Mouse (Mus musculus): ENCODE data around the gene Vps13c. TPM values are rescaled to one million over a fixed set of nuclear protein-coding genes. Genes with fewer than 3 reads are reported as not detected.

The Vps13c gene
- polyA plus RNA-seq, 1 experiment from 2014 or later: 5.9 TPM

- WGBS: 57% methylated on average over 7 of the region's 7 CpGs
- H3K9me3 ChIP-seq (replicated peaks; ENCODE audit: control insufficient read depth, low read length): no peaks in the 10 kb centered on the region
- no peaks in the 10 kb centered on the region for H3K27me3 ChIP-seq (ENCODE audit: control insufficient read depth, insufficient read depth, low read length)
- no peaks in the 10 kb centered on the region for H3K4me1 ChIP-seq (ENCODE audit: control insufficient read depth, insufficient read depth, low read length)
- H3K4me2 ChIP-seq (ENCODE audit: low read depth, low read length): no peak overlapping the region
- H3K36me3 ChIP-seq (ENCODE audit: control insufficient read depth, insufficient read depth, low read length): no peaks in the 10 kb centered on the region
- peak; percentile 69; the same call in 1 of the 2 replicates for ATAC-seq (ENCODE audit: insufficient read depth, low FRiP score)
- no peak overlapping the region for H3K9ac ChIP-seq (ENCODE audit: low read length)
- H3K27ac ChIP-seq (ENCODE audit: low read length): no peak overlapping the region
- H3K4me3 ChIP-seq (replicated peaks; ENCODE audit: low read length): no peak overlapping the region
Measured at GRCm38 (mm10) chr9:67930629-67931028, 90.4 kb downstream of the Vps13c start.

- 83% methylated on average over 2 of the region's 2 CpGs for WGBS
- no peak overlapping the region for H3K27ac ChIP-seq (ENCODE audit: low read length)
- H3K9ac ChIP-seq (ENCODE audit: low read length): no peak overlapping the region
- no peak overlapping the region for H3K4me3 ChIP-seq (replicated peaks; ENCODE audit: low read length)
- H3K27me3 ChIP-seq (ENCODE audit: control insufficient read depth, insufficient read depth, low read length): no peaks in the 10 kb centered on the region
- ATAC-seq (ENCODE audit: insufficient read depth, low FRiP score): no peak
- H3K9me3 ChIP-seq (replicated peaks; ENCODE audit: control insufficient read depth, low read length): no peaks in the 10 kb centered on the region
- H3K4me1 ChIP-seq (ENCODE audit: control insufficient read depth, insufficient read depth, low read length): no peaks in the 10 kb centered on the region
- 0 out of 2 replicates have a peak, but pooled peaks cover 3% of the 10 kb centered on the region for H3K36me3 ChIP-seq (ENCODE audit: control insufficient read depth, insufficient read depth, low read length)
- no peak overlapping the region for H3K4me2 ChIP-seq (ENCODE audit: low read depth, low read length)
Measured at GRCm38 (mm10) chr9:67937286-67937685, 97.1 kb downstream of the Vps13c start.

GRCm38 (mm10) chr9:67955466-67956010 lies 115.3 kb downstream of the Vps13c start:
- 80% methylated on average over 7 of the region's 7 CpGs for WGBS
- Histone ChIP-seq H3K4me2 (ENCODE audit: low read depth, low read length) (no peak overlapping the region), H3K9me3 (replicated peaks; ENCODE audit: control insufficient read depth, low read length) (no peaks in the 10 kb centered on the region), H3K36me3 (ENCODE audit: control insufficient read depth, insufficient read depth, low read length) (0 out of 2 replicates have a peak, but pooled peaks cover 2% of the 10 kb centered on the region), H3K27me3 (ENCODE audit: control insufficient read depth, insufficient read depth, low read length) (no peaks in the 10 kb centered on the region), H3K9ac (ENCODE audit: low read length) (no peak overlapping the region), H3K4me3 (replicated peaks; ENCODE audit: low read length) (no peak overlapping the region), H3K27ac (ENCODE audit: low read length) (no peak overlapping the region), H3K4me1 (ENCODE audit: control insufficient read depth, insufficient read depth, low read length) (no peaks in the 10 kb centered on the region)
- ATAC-seq (ENCODE audit: insufficient read depth, low FRiP score): no peak

GRCm38 (mm10) chr9:67961953-67962352 lies 121.8 kb downstream of the Vps13c start:
- Histone ChIP-seq H3K36me3 (ENCODE audit: control insufficient read depth, insufficient read depth, low read length) (peaks cover 3% of the 10 kb centered on the region; the same call in 1 of the 2 replicates), H3K9me3 (replicated peaks; ENCODE audit: control insufficient read depth, low read length) (no peaks in the 10 kb centered on the region), H3K4me3 (replicated peaks; ENCODE audit: low read length) (no peak overlapping the region), H3K4me1 (ENCODE audit: control insufficient read depth, insufficient read depth, low read length) (no peaks in the 10 kb centered on the region), H3K9ac (ENCODE audit: low read length) (no peak overlapping the region), H3K4me2 (ENCODE audit: low read depth, low read length) (no peak overlapping the region), H3K27me3 (ENCODE audit: control insufficient read depth, insufficient read depth, low read length) (no peaks in the 10 kb centered on the region), H3K27ac (ENCODE audit: low read length) (no peak overlapping the region)
- ATAC-seq (ENCODE audit: insufficient read depth, low FRiP score): no peak
- 83% methylated on average over 5 of the region's 5 CpGs for WGBS

- Histone ChIP-seq H3K27ac (ENCODE audit: low read length) (no peak overlapping the region), H3K4me3 (replicated peaks; ENCODE audit: low read length) (no peak overlapping the region), H3K4me1 (ENCODE audit: control insufficient read depth, insufficient read depth, low read length) (no peaks in the 10 kb centered on the region), H3K27me3 (ENCODE audit: control insufficient read depth, insufficient read depth, low read length) (no peaks in the 10 kb centered on the region), H3K9ac (ENCODE audit: low read length) (no peak overlapping the region), H3K4me2 (ENCODE audit: low read depth, low read length) (no peak overlapping the region), H3K36me3 (ENCODE audit: control insufficient read depth, insufficient read depth, low read length) (peaks cover 3% of the 10 kb centered on the region; the same call in 1 of the 2 replicates), H3K9me3 (replicated peaks; ENCODE audit: control insufficient read depth, low read length) (no peaks in the 10 kb centered on the region)
- no peak for ATAC-seq (ENCODE audit: insufficient read depth, low FRiP score)
- 45% methylated on average over 14 of the region's 14 CpGs for WGBS
Measured at GRCm38 (mm10) chr9:67965889-67966288, 125.7 kb downstream of the Vps13c start.

- H3K27me3 ChIP-seq (ENCODE audit: control insufficient read depth, insufficient read depth, low read length): no peaks in the 10 kb centered on the region
- no peak overlapping the region for H3K4me2 ChIP-seq (ENCODE audit: low read depth, low read length)
- no peak overlapping the region for H3K27ac ChIP-seq (ENCODE audit: low read length)
- H3K36me3 ChIP-seq (ENCODE audit: control insufficient read depth, insufficient read depth, low read length): peaks cover 1% of the 10 kb centered on the region; the same call in 1 of the 2 replicates
- no peak for ATAC-seq (ENCODE audit: insufficient read depth, low FRiP score)
- no peak overlapping the region for H3K9ac ChIP-seq (ENCODE audit: low read length)
- no peak overlapping the region for H3K4me3 ChIP-seq (replicated peaks; ENCODE audit: low read length)
- no peaks in the 10 kb centered on the region for H3K9me3 ChIP-seq (replicated peaks; ENCODE audit: control insufficient read depth, low read length)
- no peaks in the 10 kb centered on the region for H3K4me1 ChIP-seq (ENCODE audit: control insufficient read depth, insufficient read depth, low read length)
- 72% methylated on average over 3 of the region's 3 CpGs for WGBS
Measured at GRCm38 (mm10) chr9:67967011-67967410, 126.8 kb downstream of the Vps13c start.

DNA sequence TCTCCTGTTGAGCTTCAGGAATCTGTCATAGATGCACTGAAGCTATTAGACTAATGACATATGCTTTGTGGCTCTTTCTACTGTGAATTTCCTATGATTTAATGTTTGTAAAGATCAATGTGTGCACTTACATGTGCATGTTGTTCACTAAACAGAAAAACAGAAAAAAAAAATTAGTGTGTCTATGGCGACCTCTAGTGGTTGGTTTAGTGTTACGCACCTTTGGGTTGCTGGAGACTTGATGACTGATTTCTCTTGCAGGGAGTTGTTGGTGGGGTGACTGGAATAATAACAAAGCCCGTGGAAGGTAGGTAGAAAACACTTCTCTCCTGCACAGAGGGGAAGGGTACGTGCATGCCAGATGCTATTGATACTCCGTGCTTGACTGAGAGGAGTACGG lies 133.3 kb downstream of the Vps13c start:
- Histone ChIP-seq H3K4me2 (ENCODE audit: low read depth, low read length) (no peak overlapping the region), H3K4me1 (ENCODE audit: control insufficient read depth, insufficient read depth, low read length) (no peaks in the 10 kb centered on the region), H3K9me3 (replicated peaks; ENCODE audit: control insufficient read depth, low read length) (no peaks in the 10 kb centered on the region), H3K4me3 (replicated peaks; ENCODE audit: low read length) (no peak overlapping the region), H3K36me3 (ENCODE audit: control insufficient read depth, insufficient read depth, low read length) (no peaks in the 10 kb centered on the region), H3K9ac (ENCODE audit: low read length) (no peak overlapping the region), H3K27me3 (ENCODE audit: control insufficient read depth, insufficient read depth, low read length) (no peaks in the 10 kb centered on the region), H3K27ac (ENCODE audit: low read length) (no peak overlapping the region)
- WGBS: 35% methylated on average over 6 of the region's 6 CpGs
- no peak for ATAC-seq (ENCODE audit: insufficient read depth, low FRiP score)

DNA sequence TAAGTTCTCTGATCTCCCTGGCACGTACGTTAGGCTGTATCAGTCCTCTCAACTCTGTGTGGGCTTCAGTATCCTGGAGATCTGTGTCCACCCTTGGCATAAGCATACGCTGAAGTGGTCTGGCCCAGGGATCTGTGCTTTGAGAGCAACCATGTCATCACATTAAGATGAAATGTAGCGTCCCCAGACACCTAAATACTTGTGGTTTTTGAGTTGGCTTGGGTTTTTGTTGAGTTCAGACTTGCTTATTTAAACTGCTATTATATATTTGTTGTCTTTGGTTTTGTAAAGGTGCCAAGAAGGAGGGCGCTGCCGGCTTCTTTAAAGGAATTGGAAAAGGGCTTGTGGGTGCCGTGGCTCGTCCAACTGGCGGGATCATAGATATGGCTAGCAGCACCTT lies 135.3 kb downstream of the Vps13c start:
- Histone ChIP-seq H3K4me3 (replicated peaks; ENCODE audit: low read length) (no peak overlapping the region), H3K4me2 (ENCODE audit: low read depth, low read length) (no peak overlapping the region), H3K27ac (ENCODE audit: low read length) (no peak overlapping the region), H3K9ac (ENCODE audit: low read length) (no peak overlapping the region), H3K4me1 (ENCODE audit: control insufficient read depth, insufficient read depth, low read length) (no peaks in the 10 kb centered on the region), H3K27me3 (ENCODE audit: control insufficient read depth, insufficient read depth, low read length) (no peaks in the 10 kb centered on the region), H3K36me3 (ENCODE audit: control insufficient read depth, insufficient read depth, low read length) (no peaks in the 10 kb centered on the region), H3K9me3 (replicated peaks; ENCODE audit: control insufficient read depth, low read length) (no peaks in the 10 kb centered on the region)
- no peak for ATAC-seq (ENCODE audit: insufficient read depth, low FRiP score)
- 87% methylated on average over 9 of the region's 9 CpGs for WGBS

- Histone ChIP-seq H3K9me3 (replicated peaks; ENCODE audit: control insufficient read depth, low read length) (no peaks in the 10 kb centered on the region), H3K9ac (ENCODE audit: low read length) (no peak overlapping the region), H3K27me3 (ENCODE audit: control insufficient read depth, insufficient read depth, low read length) (no peaks in the 10 kb centered on the region), H3K27ac (ENCODE audit: low read length) (no peak overlapping the region), H3K36me3 (ENCODE audit: control insufficient read depth, insufficient read depth, low read length) (no peaks in the 10 kb centered on the region), H3K4me1 (ENCODE audit: control insufficient read depth, insufficient read depth, low read length) (no peaks in the 10 kb centered on the region), H3K4me2 (ENCODE audit: low read depth, low read length) (no peak overlapping the region), H3K4me3 (replicated peaks; ENCODE audit: low read length) (no peak overlapping the region)
- ATAC-seq (ENCODE audit: insufficient read depth, low FRiP score): no peak
- WGBS: 94% methylated on average over 7 of the region's 7 CpGs
Measured at GRCm38 (mm10) chr9:68006566-68006965, 166.4 kb downstream of the Vps13c start.

Data from stomach, embryonic 16.5 days (tissue).